Mouse (Mus musculus) cerebellum, postnatal 4 days (tissue): ENCODE data around the gene Tmem200b.

ENCODE experiments used
- DNase-seq, 2 experiments: peaks; one replicate each; pipeline ENCODE4 v3.0.0; 2022; ENCODE audit warnings: low spot score in 2 of 2, mixed read lengths in 1 of 2

The Tmem200b gene

GRCm38 (mm10) chr4:131950657-131951056 lies 29.1 kb downstream of the Tmem200b start:
- no peak for DNase-seq

GRCm38 (mm10) chr4:131957161-131957560 lies 35.6 kb downstream of the Tmem200b start:
- no peak for DNase-seq

GRCm38 (mm10) chr4:131968873-131969272 lies 47.3 kb downstream of the Tmem200b start:
- no peak for DNase-seq

GRCm38 (mm10) chr4:131970244-131970853 lies 48.8 kb downstream of the Tmem200b start:
- no peak for DNase-seq
